Mouse (Mus musculus) macrophage (primary cell): ENCODE data around the gene Vps16. TPM values are rescaled to one million over a fixed set of nuclear protein-coding genes. Genes with fewer than 3 reads are reported as not detected.

Source experiments
- H3K27ac ChIP-seq: fragments of 350-480 bp; formaldehyde crosslinking; 2 replicates; pipeline ENCODE4 v1.9.0; 2021
- H3K36me3 ChIP-seq: fragments of 350-480 bp; formaldehyde crosslinking; 2 replicates; pipeline ENCODE4 v1.9.0; 2021; ENCODE audit errors: inconsistent target
- H3K4me3 ChIP-seq: fragments of 350-480 bp; formaldehyde crosslinking; 2 replicates; pipeline ENCODE4 v1.9.0; 2021; ENCODE audit errors: inconsistent target
- H3K79me2 ChIP-seq: fragments of 350-480 bp; formaldehyde crosslinking; 2 replicates; pipeline ENCODE4 v1.9.0; 2021; ENCODE audit errors: inconsistent target
- WGBS: methylation state at CpG from one replicate; pipeline ENCODE4 v1.1.7; 2026; ENCODE audit warnings: inconsistent platforms; ENCODE audit not compliant: missing documents; 5-methylcytosine and 5-hydroxymethylcytosine counted together
- polyA plus RNA-seq: library from polyadenylated mRNA; stranded (reverse); fragments of 250-400 nt; gene quantifications from 3 replicates; pipeline ENCODE4 v1.2.4, GENCODE M21; 2018; ENCODE audit warnings: inconsistent platforms

Gene Vps16
- polyA plus RNA-seq, 1 experiment from 2014 or later, result 54.6 TPM

- Histone ChIP-seq H3K79me2 (peaks cover 100% of the 10 kb centered on the region), H3K36me3 (no peaks in the 10 kb centered on the region), H3K4me3 (no peak overlapping the region), H3K27ac (no peak overlapping the region)
- WGBS, result 41% methylated on average over 15 of the region's 15 CpGs
Measured at GRCm38 (mm10) chr2:130461287-130462071, 37.3 kb downstream of the Vps16 start.

- no peaks in the 10 kb centered on the region for H3K36me3 ChIP-seq
- WGBS, result 50% methylated on average over 1 of the region's 1 CpGs
- no peak overlapping the region for H3K4me3 ChIP-seq
- peaks cover 100% of the 10 kb centered on the region for H3K79me2 ChIP-seq
- no peak overlapping the region for H3K27ac ChIP-seq
Measured at GRCm38 (mm10) chr2:130466438-130466837, 42.3 kb downstream of the Vps16 start.

GRCm38 (mm10) chr2:130469366-130469765 is 45.2 kb downstream of the Vps16 start:
- Histone ChIP-seq H3K27ac (no peak overlapping the region), H3K4me3 (no peak overlapping the region), H3K36me3 (no peaks in the 10 kb centered on the region), H3K79me2 (peaks cover 100% of the 10 kb centered on the region)
- WGBS, result 93% methylated on average over 4 of the region's 4 CpGs

GRCm38 (mm10) chr2:130469935-130470334 is 45.8 kb downstream of the Vps16 start:
- H3K27ac ChIP-seq, result no peak overlapping the region
- H3K4me3 ChIP-seq, result no peak overlapping the region
- 100% methylated on average over 2 of the region's 2 CpGs for WGBS
- peaks cover 100% of the 10 kb centered on the region for H3K79me2 ChIP-seq
- no peaks in the 10 kb centered on the region for H3K36me3 ChIP-seq

DNA sequence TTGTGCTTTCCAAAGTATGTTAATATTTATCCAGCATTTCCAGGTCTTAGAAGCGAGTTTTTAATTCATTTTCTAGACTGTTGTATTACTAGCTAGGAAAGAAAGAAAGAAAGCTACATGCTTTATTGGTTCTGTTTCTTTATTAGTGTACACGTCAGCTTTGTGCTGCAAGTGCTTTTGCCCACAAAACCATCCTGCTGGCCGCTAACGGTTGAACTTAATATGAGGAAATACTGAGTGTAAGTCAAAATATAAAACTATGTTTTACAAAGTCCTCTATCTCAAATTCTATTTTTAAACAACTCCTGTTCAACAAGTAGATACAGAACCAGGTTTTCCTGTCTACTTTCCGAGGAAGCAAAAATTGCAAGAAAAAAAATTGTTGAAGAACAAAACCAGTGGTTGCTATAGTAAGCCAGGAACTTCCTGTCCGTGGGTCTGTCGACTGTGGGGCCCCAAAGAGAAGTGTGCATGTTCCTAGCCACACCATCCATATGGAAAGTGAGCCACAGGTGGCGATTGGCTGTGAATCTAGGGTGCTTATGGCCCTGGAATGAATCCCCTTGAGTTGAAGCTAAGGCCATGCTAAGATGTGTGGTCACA is 48.9 kb downstream of the Vps16 start:
- WGBS, result 0% methylated on average over 6 of the region's 8 CpGs
- Histone ChIP-seq H3K4me3 (peak overlapping the region; percentile 14; the same call in 1 of the 2 replicates), H3K36me3 (no peaks in the 10 kb centered on the region), H3K79me2 (peaks cover 100% of the 10 kb centered on the region), H3K27ac (peak overlapping the region; percentile 81)

DNA sequence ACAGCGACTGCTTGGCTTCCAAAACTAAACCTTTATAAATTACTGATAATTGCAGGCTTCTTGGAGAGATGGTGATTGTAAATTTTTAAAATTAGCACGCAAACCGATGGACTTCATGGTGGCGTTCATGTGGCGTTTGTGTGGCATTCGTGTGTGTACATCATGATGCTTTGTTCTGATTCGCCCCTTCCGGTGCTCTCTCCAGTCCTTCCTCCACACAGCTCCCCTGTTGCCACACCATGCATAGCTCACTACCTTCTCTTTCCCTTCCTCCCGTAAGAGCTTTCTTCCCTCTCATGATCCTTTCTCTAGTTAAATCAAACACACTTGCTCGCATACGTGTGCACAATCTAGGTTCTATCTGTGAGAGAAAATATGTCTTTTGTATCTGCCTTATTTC is 51.6 kb downstream of the Vps16 start:
- H3K27ac ChIP-seq, result no peak overlapping the region
- WGBS, result 76% methylated on average over 6 of the region's 11 CpGs

DNA sequence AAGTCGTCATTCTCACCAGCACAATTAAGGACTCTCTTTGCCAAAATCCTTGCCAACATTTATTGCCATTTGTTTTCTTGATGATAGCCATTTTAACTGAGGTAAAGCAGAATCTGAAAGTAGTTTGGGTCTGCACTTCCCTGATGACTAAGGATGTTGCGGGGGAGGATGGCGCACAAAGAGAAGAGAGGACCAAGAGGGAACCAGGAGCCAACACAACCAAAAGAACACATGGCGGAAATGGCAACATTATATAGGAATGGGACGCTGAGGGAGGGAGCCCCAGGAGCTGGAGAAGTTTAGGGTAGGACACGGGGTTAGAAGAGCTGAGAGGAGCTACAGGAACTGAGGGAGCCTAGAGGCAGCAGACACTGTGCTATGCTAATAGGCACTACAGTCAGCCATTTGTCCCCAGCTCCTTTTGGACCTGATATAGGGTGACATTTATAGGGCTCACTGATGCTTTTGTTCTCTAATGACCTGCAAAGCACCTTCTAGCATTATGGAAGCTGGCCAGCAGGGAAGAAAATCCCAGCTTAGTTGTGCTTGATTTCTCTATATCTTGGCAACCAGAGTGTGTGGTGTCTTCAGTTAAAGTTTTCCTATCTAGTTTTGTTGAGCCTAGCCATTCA is 52.6 kb downstream of the Vps16 start:
- Histone ChIP-seq H3K36me3 (no peaks in the 10 kb centered on the region), H3K4me3 (no peak overlapping the region), H3K79me2 (peaks cover 100% of the 10 kb centered on the region), H3K27ac (0 out of 2 replicates have a peak overlapping the region, but pooled peaks have one; percentile 7)
- WGBS, result 76% methylated on average over 6 of the region's 6 CpGs

More for the DNA sequence above, 51.6 kb downstream of the Vps16 start:
- Histone ChIP-seq H3K4me3 (no peak overlapping the region), H3K79me2 (peaks cover 100% of the 10 kb centered on the region), H3K36me3 (no peaks in the 10 kb centered on the region)

DNA sequence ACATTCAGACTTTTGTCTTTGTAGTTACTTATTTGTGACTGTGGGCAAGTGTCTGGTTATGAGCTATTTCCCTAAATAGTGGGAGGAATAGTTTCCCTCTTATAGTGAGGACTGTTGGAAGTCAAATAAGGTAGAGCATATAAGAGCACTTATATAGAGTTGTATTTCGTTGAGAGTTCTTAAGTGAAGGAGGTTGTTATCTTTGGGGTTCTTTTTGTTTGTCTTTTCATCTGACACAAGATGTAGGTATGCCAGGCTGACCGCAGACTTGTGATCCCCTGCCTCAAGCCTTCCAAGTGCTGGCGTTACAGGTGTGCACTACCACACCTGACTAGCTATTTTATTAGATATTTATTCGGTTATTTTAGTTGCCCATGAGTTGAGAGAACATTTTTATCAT is 58.0 kb downstream of the Vps16 start:
- Histone ChIP-seq H3K27ac (no peak overlapping the region), H3K4me3 (no peak overlapping the region), H3K79me2 (peaks cover 100% of the 10 kb centered on the region), H3K36me3 (no peaks in the 10 kb centered on the region)
- 98% methylated on average over 4 of the region's 4 CpGs for WGBS

- Histone ChIP-seq H3K27ac (no peak overlapping the region), H3K79me2 (peaks cover 100% of the 10 kb centered on the region), H3K4me3 (no peak overlapping the region), H3K36me3 (no peaks in the 10 kb centered on the region)
- WGBS, result 98% methylated on average over 3 of the region's 3 CpGs
Measured at GRCm38 (mm10) chr2:130482700-130483099, 58.6 kb downstream of the Vps16 start.

DNA sequence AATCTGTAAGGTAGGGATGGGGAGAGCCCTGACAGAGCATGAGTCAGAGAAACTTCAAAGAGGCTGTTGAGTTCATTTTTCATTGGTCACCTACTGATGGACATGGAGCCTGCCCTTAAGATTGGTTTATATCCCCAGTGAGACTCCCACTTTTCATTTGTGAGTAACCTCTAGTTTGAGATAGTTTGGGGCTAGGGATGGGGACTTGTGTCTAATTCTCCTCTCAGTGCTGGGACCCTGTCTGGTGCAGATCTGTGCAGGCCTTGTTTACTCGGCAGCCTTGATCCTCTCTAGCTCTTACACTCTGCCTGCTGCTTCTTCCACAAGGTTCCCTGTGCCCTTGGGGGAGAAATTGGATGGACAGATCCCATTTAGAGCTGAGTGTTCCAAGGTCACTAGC is 60.1 kb downstream of the Vps16 start:
- no peaks in the 10 kb centered on the region for H3K36me3 ChIP-seq
- H3K4me3 ChIP-seq, result no peak overlapping the region
- H3K27ac ChIP-seq, result no peak overlapping the region
- 100% methylated on average over 1 of the region's 1 CpGs for WGBS
- peaks cover 94% of the 10 kb centered on the region for H3K79me2 ChIP-seq

GRCm38 (mm10) chr2:130488002-130488401 is 63.9 kb downstream of the Vps16 start:
- H3K27ac ChIP-seq, result peak overlapping the region; percentile 97
- H3K36me3 ChIP-seq, result no peaks in the 10 kb centered on the region
- H3K79me2 ChIP-seq, result peaks cover 81% of the 10 kb centered on the region
- no peak overlapping the region for H3K4me3 ChIP-seq
- 79% methylated on average over 2 of the region's 2 CpGs for WGBS

DNA sequence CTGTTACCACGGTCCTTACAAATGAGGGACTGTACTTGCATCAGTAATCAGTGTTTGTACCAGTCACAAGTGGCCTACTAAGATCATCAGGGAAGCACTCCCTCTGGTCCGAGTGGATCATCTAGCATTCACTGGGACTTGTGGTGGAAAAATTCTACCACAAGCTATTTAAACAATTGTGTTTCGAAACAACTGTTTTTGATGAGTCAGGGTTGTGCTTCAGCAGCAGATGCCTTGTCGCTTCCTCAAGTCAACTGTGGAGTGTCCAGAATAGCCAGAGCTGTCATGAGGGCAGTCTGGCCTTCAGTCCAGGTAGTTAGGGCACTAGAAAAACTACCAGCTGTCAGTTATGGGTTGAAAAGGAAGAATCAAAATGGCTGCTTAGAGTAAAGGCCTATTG is 64.5 kb downstream of the Vps16 start:
- H3K27ac ChIP-seq, result peak overlapping the region; percentile 97
- 13% methylated on average over 4 of the region's 4 CpGs for WGBS
- H3K79me2 ChIP-seq, result peaks cover 81% of the 10 kb centered on the region
- no peak overlapping the region for H3K4me3 ChIP-seq
- no peaks in the 10 kb centered on the region for H3K36me3 ChIP-seq

GRCm38 (mm10) chr2:130491162-130491561 is 67.0 kb downstream of the Vps16 start:
- peak overlapping the region; percentile 97 for H3K27ac ChIP-seq
- 35% methylated on average over 4 of the region's 4 CpGs for WGBS
- no peak overlapping the region for H3K4me3 ChIP-seq
- no peaks in the 10 kb centered on the region for H3K36me3 ChIP-seq
- H3K79me2 ChIP-seq, result peaks cover 81% of the 10 kb centered on the region

GRCm38 (mm10) chr2:130491587-130491986 is 67.4 kb downstream of the Vps16 start:
- Histone ChIP-seq H3K4me3 (no peak overlapping the region), H3K79me2 (peaks cover 81% of the 10 kb centered on the region), H3K27ac (peak overlapping the region; percentile 97), H3K36me3 (no peaks in the 10 kb centered on the region)
- WGBS, result 14% methylated on average over 6 of the region's 7 CpGs
